Mouse (Mus musculus) liver, embryonic 12.5 days (tissue): ENCODE results near the gene Mien1. TPM values are rescaled to one million over a fixed set of nuclear protein-coding genes. Genes with fewer than 3 reads are reported as not detected.

ENCODE experiments used
- ATAC-seq: fragments of 200-750 bp; cut with Nextera tagmentation; 2 replicates; pipeline ENCODE4 v1.8.0; 2017; ENCODE audit warnings: moderate number of reproducible peaks, mild to moderate bottlenecking, moderate library complexity
- H3K27ac ChIP-seq: fragments of 300-500 bp; sonication (generic); 2 replicates; pipeline ENCODE4 v1.5.1; 2016; ENCODE audit warnings: mild to moderate bottlenecking
- H3K27me3 ChIP-seq: fragments of 300-500 bp; sonication (generic); replicated peaks from 2 replicates; pipeline ENCODE4 v1.6.1; 2016; ENCODE audit warnings: mild to moderate bottlenecking, moderate library complexity
- H3K36me3 ChIP-seq: fragments of 300-500 bp; sonication (generic); 2 replicates; pipeline ENCODE4 v1.6.1; 2016; ENCODE audit warnings: mild to moderate bottlenecking, moderate library complexity
- H3K4me1 ChIP-seq: fragments of 300-500 bp; sonication (generic); 2 replicates; pipeline ENCODE4 v1.6.1; 2016
- H3K4me2 ChIP-seq: fragments of 300-500 bp; sonication (generic); 2 replicates; pipeline ENCODE4 v1.6.1; 2016; ENCODE audit warnings: mild to moderate bottlenecking, moderate library complexity
- H3K4me3 ChIP-seq: fragments of 300-500 bp; sonication (generic); 2 replicates; pipeline ENCODE4 v1.5.1; 2016; ENCODE audit warnings: mild to moderate bottlenecking, moderate library complexity
- H3K9ac ChIP-seq: fragments of 300-500 bp; sonication (generic); 2 replicates; pipeline ENCODE4 v1.6.1; 2016; ENCODE audit warnings: mild to moderate bottlenecking, moderate library complexity
- H3K9me3 ChIP-seq: fragments of 300-500 bp; sonication (generic); replicated peaks from 2 replicates; pipeline ENCODE4 v1.6.1; 2016; ENCODE audit warnings: mild to moderate bottlenecking, moderate library complexity
- WGBS: fragments of 180-500 bp; shearing (Covaris S2); methylation state at CpG from one replicate; pipeline ENCODE4 v1.1.7; 2016; ENCODE audit not compliant: insufficient replicate concordance; 5-methylcytosine and 5-hydroxymethylcytosine counted together
- polyA plus RNA-seq: library from polyadenylated mRNA; unstranded; fragments of >200 nt; fragmentation: Nextera tagmentation; extraction: Ambion mirVana; gene quantifications from 2 replicates; pipeline ENCODE4 v1.2.1, GENCODE M21; 2016

Mien1 gene
- polyA plus RNA-seq, 1 experiment from 2014 or later: 64.8 TPM

GRCm38 (mm10) chr11:98445238-98445637, 6.4 kb upstream of the Mien1 start:
- 24% methylated on average over 1 of the region's 1 CpGs for WGBS
- no peak for ATAC-seq
- Histone ChIP-seq H3K9me3 (no peaks in the 10 kb centered on the region), H3K9ac (no peak overlapping the region), H3K27me3 (peaks cover 58% of the 10 kb centered on the region), H3K4me2 (peak overlapping the region; percentile 3; the same call in 1 of the 2 replicates), H3K36me3 (peaks cover under 1% of the 10 kb centered on the region), H3K27ac (peak overlapping the region; percentile 69), H3K4me3 (no peak overlapping the region), H3K4me1 (peaks cover 6% of the 10 kb centered on the region)

DNA sequence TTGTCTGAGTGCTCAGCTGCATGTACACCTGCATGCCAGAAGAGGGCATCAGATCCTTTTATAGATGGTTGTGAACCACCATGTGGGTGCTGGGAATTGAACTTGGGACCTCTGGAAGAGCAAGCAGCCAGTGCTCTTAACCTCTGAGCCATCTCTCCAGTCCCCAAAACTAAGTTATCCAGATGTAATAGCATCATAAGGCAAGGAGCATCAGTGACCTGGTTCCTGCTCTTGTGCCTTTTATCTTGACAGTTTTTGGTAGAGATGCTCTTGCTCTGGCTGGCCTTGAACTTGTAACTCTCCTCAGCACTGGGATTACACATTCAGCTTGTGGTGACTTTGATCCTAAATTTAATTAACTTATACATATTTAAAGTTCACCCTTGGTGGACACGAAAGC, 4.9 kb upstream of the Mien1 start:
- Histone ChIP-seq H3K27ac (no peak overlapping the region), H3K36me3 (no peaks in the 10 kb centered on the region), H3K9ac (no peak overlapping the region), H3K4me3 (no peak overlapping the region), H3K4me1 (peaks cover 6% of the 10 kb centered on the region), H3K27me3 (peaks cover 43% of the 10 kb centered on the region), H3K4me2 (no peak overlapping the region), H3K9me3 (no peaks in the 10 kb centered on the region)
- WGBS: 70% methylated on average over 1 of the region's 1 CpGs
- ATAC-seq: no peak

GRCm38 (mm10) chr11:98437441-98437840, 1.4 kb downstream of the Mien1 start:
- 0 out of 2 replicates have a peak, but pooled peaks cover 17% of the 10 kb centered on the region for H3K36me3 ChIP-seq
- peaks cover 9% of the 10 kb centered on the region for H3K4me1 ChIP-seq
- H3K9me3 ChIP-seq: no peaks in the 10 kb centered on the region
- WGBS: 86% methylated on average over 6 of the region's 6 CpGs
- no peak overlapping the region for H3K27ac ChIP-seq
- no peak overlapping the region for H3K4me3 ChIP-seq
- peak overlapping the region; percentile 87; the same call in 1 of the 2 replicates for H3K4me2 ChIP-seq
- H3K27me3 ChIP-seq: no peaks in the 10 kb centered on the region
- H3K9ac ChIP-seq: no peak overlapping the region
- no peak for ATAC-seq

- Histone ChIP-seq H3K27ac (no peak overlapping the region), H3K9me3 (no peaks in the 10 kb centered on the region), H3K9ac (no peak overlapping the region), H3K4me2 (no peak overlapping the region), H3K27me3 (no peaks in the 10 kb centered on the region), H3K4me3 (no peak overlapping the region), H3K36me3 (0 out of 2 replicates have a peak, but pooled peaks cover 17% of the 10 kb centered on the region), H3K4me1 (peaks cover 9% of the 10 kb centered on the region)
- ATAC-seq: no peak
- 68% methylated on average over 9 of the region's 9 CpGs for WGBS
These were observed 3.1 kb downstream of the Mien1 start for GRCm38 (mm10) chr11:98435723-98436122.

DNA sequence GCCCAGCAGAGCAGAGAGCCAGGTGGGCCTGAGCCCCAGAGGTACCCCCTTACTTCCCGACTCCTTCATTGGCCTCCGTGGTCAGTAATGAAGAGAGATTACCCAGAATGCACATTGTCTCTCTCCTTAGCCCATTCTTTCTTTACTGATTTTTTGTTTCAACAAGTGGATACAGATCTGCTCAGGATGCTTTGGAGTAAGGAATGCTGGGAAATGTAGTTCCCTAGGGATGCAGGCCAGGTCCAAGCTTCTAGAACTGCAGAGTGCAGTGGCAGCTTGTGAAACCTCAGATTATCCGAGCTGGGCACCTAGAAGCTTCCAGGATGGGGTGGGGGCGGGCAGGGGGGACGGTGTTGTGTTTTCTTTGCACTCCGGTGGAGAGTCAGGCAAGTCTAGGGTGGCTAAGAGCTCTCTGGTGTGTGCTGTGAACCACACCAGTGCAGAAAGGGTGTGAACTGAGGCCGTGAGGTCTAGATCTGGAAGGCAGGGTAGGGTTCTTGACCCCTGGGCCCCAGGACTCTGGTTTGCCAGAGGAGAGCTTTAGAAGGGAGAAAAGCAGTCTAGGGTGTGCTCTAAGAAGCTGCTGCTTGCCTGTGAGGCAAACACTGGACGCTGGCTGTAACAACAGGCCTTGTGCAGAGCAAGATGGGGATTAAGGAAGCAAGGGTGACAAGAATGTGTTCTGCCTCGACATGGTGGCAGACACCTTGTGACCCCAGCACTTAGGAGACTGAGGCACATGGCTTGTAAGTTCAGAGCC, 6.9 kb downstream of the Mien1 start:
- WGBS: 54% methylated on average over 9 of the region's 9 CpGs

DNA sequence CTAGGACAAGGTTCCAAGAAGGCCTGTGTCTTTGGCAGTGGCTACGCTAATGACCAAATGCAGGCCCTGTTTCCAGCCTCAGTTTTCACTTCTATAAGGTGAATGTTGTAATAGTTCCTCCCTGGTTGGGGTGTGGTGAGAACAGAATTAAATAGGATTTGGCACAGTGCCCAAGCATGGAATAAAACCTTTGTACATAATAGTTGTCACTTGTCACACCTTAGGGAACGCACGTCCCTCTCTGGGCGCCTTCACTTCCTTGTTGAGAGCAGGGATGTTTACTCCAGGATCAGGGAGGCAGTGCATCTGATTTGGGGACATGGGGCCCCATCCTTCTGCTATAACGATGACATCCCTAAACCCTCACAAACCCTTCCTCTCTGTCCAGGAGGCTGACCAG, 10.4 kb downstream of the Mien1 start:
- WGBS: 81% methylated on average over 5 of the region's 5 CpGs
- Histone ChIP-seq H3K9ac (no peak overlapping the region), H3K9me3 (no peaks in the 10 kb centered on the region), H3K27me3 (0 out of 2 replicates have a peak, but pooled peaks cover 9% of the 10 kb centered on the region), H3K4me3 (no peak overlapping the region), H3K36me3 (peaks cover 15% of the 10 kb centered on the region; the same call in 1 of the 2 replicates), H3K4me2 (no peak overlapping the region), H3K4me1 (no peaks in the 10 kb centered on the region), H3K27ac (no peak overlapping the region)
- ATAC-seq: no peak

More for the DNA sequence above, 6.9 kb downstream of the Mien1 start:
- Histone ChIP-seq H3K9ac (no peak overlapping the region), H3K27me3 (0 out of 2 replicates have a peak, but pooled peaks cover 5% of the 10 kb centered on the region), H3K4me2 (no peak overlapping the region), H3K9me3 (no peaks in the 10 kb centered on the region), H3K36me3 (peaks cover 24% of the 10 kb centered on the region; the same call in 1 of the 2 replicates), H3K4me3 (no peak overlapping the region), H3K27ac (no peak overlapping the region), H3K4me1 (no peaks in the 10 kb centered on the region)
- ATAC-seq: no peak

GRCm38 (mm10) chr11:98426592-98426991, 12.2 kb downstream of the Mien1 start:
- H3K4me2 ChIP-seq: no peak overlapping the region
- no peak overlapping the region for H3K27ac ChIP-seq
- no peaks in the 10 kb centered on the region for H3K4me1 ChIP-seq
- WGBS: 74% methylated on average over 7 of the region's 7 CpGs
- no peak overlapping the region for H3K9ac ChIP-seq
- H3K9me3 ChIP-seq: no peaks in the 10 kb centered on the region
- H3K4me3 ChIP-seq: no peak overlapping the region
- ATAC-seq: no peak
- H3K36me3 ChIP-seq: peaks cover 22% of the 10 kb centered on the region; the same call in 1 of the 2 replicates
- H3K27me3 ChIP-seq: peaks cover 14% of the 10 kb centered on the region; the same call in 1 of the 2 replicates

- Histone ChIP-seq H3K4me1 (peaks cover 9% of the 10 kb centered on the region; the same call in 1 of the 2 replicates), H3K9me3 (no peaks in the 10 kb centered on the region), H3K4me3 (no peak overlapping the region), H3K36me3 (peaks cover 10% of the 10 kb centered on the region; the same call in 1 of the 2 replicates), H3K27me3 (peaks cover 65% of the 10 kb centered on the region), H3K4me2 (no peak overlapping the region), H3K9ac (no peak overlapping the region), H3K27ac (no peak overlapping the region)
- no peak for ATAC-seq
- WGBS: 61% methylated on average over 10 of the region's 10 CpGs
These were observed 19.7 kb downstream of the Mien1 start for GRCm38 (mm10) chr11:98418939-98419547.

DNA sequence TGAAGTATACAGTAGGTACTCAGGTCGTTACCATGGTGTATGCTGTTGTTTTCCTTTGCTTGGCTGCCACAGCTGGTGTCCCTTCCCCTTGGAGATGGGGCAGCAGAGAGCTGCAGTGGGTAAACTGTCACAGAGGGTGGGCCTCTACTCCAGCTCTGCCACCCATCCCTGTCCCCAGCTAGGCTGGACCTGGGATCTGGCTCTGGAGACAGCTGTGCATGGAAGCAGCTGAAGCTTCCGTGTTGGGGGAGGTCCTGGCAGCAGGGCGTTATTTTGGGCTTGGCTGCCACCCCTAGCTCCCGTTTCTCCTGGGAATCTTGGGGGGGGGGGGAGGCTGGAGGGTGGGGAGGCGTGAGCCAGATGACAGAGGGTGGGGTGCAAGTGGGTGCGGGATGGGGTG, 20.5 kb downstream of the Mien1 start:
- peaks cover 13% of the 10 kb centered on the region; the same call in 1 of the 2 replicates for H3K4me1 ChIP-seq
- H3K27ac ChIP-seq: no peak overlapping the region
- 63% methylated on average over 6 of the region's 6 CpGs for WGBS
- H3K27me3 ChIP-seq: peaks cover 73% of the 10 kb centered on the region
- no peak overlapping the region for H3K4me2 ChIP-seq
- no peak overlapping the region for H3K4me3 ChIP-seq
- H3K9ac ChIP-seq: no peak overlapping the region
- peaks cover 10% of the 10 kb centered on the region; the same call in 1 of the 2 replicates for H3K36me3 ChIP-seq
- no peak for ATAC-seq
- no peaks in the 10 kb centered on the region for H3K9me3 ChIP-seq

DNA sequence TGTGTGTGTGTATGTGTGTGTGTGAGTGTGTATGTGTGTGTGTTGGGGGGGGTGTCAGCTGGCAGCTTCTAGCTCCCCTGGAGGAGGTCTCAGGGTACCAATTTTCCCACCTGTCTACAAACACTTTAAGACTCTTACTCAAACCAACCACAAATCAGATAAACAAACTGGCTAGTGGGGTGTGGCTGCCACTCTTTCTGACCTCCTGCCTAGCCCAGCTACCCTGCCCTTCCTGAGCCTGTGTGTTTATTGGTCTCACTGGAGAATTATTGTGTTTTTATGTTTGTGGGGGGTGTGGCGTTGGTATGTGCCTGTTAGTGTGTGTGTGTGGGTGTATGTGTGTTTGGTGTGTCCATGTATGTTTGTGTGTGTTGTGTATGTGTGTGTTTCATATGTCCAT, 21.7 kb downstream of the Mien1 start:
- Histone ChIP-seq H3K27me3 (peaks cover 84% of the 10 kb centered on the region), H3K9ac (no peak overlapping the region), H3K4me1 (peaks cover 13% of the 10 kb centered on the region; the same call in 1 of the 2 replicates), H3K36me3 (peaks cover 2% of the 10 kb centered on the region; the same call in 1 of the 2 replicates), H3K4me2 (no peak overlapping the region), H3K9me3 (no peaks in the 10 kb centered on the region), H3K4me3 (no peak overlapping the region), H3K27ac (no peak overlapping the region)
- 43% methylated on average over 1 of the region's 1 CpGs for WGBS
- ATAC-seq: no peak

- WGBS: 34% methylated on average over 2 of the region's 2 CpGs
- no peak overlapping the region for H3K4me3 ChIP-seq
- H3K27me3 ChIP-seq: peaks cover 90% of the 10 kb centered on the region
- H3K36me3 ChIP-seq: no peaks in the 10 kb centered on the region
- peak overlapping the region; percentile 60; the same call in 1 of the 2 replicates for H3K4me2 ChIP-seq
- H3K27ac ChIP-seq: no peak overlapping the region
- no peak for ATAC-seq
- no peaks in the 10 kb centered on the region for H3K9me3 ChIP-seq
- peaks cover 16% of the 10 kb centered on the region for H3K4me1 ChIP-seq
- H3K9ac ChIP-seq: no peak overlapping the region
These were observed 24.6 kb downstream of the Mien1 start for GRCm38 (mm10) chr11:98414162-98414561.

DNA sequence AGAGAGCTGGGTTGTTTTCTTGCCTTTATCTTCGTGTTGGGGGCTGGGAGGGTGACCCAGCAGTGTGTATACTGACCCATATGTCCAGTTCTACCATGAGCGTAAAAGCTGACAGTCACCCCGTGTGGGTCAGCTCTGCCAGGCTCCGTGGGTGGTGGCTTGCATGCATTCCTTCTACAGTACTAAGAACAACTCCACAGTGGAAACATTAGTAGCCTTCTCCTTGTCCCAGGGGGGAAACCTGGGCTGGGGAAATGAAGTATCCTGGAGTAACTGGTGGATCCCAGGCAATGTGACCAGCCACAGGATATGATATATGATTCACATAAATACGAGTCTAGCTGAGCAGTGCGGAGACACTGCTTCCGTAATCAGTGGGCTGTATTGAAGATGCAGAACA, 25.1 kb downstream of the Mien1 start:
- Histone ChIP-seq H3K27me3 (peaks cover 90% of the 10 kb centered on the region), H3K9me3 (no peaks in the 10 kb centered on the region), H3K9ac (no peak overlapping the region), H3K27ac (no peak overlapping the region), H3K4me3 (peak overlapping the region; percentile 60; the same call in 1 of the 2 replicates), H3K4me2 (peak overlapping the region; percentile 60), H3K4me1 (peaks cover 21% of the 10 kb centered on the region), H3K36me3 (no peaks in the 10 kb centered on the region)
- no peak for ATAC-seq
- 31% methylated on average over 7 of the region's 7 CpGs for WGBS
